Mouse (Mus musculus) ovary, adult 18-20 months (tissue): Measurements from ENCODE around the gene Nfib.
A peak's percentile ranks its signal among the peaks of the same experiment; 100 is the strongest.

Experiments used
- DNase-seq: peaks from one replicate; pipeline ENCODE4 v3.0.0; 2022; ENCODE audit warnings: low spot score, mixed read lengths

Gene Nfib

DNA sequence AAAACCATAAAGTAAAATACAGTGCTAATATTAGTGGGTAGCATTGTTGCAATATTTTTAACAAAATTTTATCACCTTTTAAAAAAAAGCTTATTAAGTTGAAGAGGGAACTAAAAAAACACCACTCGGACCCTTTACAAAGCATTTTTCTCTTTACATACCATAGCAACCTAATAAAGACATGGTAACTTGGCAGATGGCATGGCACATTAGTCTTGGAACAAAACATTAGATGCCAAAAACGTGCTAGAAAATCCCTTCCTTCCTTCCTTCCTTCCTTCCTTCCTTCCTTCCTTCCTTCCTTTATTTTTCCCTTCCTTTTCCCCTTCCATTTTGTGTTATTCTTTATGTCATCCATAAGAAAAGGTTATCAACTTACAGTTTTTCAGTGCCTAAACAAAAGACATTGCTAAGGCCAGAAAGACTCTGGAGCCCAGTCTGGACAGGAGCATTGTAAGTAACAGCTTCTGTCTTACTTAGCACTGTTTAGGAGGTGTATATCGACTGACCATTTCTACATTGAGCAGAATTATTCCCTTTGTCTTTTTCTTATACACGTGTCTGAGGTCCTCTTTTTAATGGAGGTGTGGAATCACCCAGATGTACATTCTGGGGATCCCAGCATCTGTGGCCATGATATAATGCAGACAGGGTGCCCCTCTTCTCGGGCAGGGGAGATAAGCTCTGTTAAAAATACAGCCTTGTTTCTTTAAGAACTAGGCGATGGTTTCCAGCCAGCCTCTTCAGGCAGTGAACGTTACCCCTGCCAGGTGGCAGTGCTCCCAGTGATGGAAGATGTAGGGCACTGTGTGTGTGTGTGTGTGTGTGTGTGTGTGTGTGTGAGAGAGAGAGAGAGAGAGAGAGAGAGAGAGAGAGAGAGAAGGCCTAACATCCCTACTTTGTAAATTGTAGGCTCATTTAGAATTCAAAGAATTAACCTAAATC lies 113.2 kb downstream of the Nfib start:
- DNase-seq = no peak

DNA sequence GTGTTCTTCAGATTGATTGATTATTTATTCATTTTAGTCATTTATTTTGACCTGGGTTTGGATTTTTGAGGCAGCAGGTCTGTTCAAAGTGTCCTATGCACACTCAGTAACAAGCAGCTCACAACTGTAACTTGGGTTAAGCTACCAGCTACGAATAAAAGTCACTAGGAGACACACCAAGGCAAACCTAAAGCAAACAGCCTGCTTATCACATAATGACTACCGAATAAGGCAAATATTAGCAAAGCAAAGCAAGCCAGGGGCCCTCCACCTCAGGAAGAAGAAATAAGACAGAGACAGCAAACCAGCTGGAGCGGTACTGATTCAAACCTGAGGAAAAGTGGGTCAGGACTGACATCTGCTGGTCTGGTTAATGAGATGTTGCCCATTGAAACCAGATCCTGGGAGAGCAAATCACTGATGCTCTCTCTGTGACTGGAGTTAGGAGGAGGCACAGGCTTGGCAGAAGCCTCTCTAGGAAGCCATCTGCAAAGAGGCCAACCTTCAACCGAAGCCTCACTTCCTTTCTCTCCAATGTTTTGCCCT lies 116.1 kb downstream of the Nfib start:
- no peak for DNase-seq

DNA sequence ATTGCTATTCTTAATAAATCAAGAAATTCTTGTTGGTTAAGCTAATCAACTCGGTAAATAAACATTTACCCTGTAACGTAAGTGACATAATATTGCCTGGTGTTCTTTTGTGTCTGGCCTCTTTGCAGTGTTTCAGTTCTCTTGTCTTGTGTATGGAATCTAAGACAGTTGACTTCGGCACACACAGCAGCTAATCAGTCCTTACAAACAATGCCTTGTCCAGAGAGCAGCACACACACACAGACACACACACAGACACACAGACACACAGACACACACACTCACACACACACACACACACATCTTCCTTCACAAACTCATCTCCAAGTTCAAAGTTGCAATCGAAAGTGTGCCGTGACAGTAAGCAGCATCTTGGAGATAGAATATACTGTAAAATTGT lies 116.8 kb downstream of the Nfib start:
- DNase-seq = no peak

DNA sequence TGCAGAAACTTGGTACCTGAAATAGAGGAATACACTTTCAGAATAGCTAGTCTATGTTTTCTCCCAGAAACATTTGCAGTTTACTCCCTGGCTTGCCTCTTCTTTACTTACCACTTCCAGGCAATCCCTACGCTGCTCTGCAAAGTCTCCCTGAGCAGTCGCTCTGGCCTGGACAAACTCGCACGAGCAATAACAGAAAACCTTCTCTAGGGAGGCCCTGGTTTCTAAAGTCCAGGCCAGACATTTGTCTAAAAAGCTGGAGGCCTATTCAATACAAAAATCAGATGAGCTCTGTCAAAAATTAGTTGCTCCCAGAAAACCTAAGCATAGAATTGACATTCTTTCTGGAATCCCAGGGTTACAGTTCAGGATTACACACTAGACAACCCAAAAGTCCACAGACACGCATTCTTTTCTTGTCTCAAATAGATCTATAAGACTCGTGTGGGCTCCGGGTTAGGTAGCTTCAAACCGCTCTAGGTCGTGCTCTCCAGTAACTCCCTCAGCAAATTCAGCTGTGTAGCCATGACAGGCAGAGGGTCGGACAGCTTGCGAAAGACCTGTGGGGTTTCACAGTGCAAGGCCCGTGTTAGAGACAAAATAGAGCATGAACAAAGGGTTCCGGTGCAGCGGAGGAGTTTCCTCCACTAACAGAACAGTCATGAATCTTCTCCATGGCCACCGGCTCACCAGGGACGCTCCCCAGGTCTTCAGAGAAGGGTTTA lies 118.2 kb downstream of the Nfib start:
- no peak for DNase-seq

DNA sequence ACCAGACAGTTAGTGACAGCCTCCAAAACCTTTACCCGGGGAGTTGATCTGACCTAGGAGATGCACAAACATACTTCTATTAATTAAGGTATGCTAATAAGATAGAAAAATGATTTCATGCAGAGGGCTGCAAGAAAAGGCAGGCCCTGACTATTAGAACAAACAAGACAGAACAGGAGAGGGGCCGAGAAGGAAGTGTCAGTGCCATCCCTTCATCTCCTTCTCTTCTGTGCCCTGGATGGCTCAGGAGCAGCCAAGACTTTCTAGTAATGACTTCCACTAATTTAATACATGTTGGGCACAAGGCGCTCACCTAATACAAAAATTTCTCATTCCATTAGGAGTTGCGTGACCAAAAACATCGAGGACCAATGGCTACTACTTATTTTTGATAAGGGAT lies 118.9 kb downstream of the Nfib start:
- no peak for DNase-seq

DNA sequence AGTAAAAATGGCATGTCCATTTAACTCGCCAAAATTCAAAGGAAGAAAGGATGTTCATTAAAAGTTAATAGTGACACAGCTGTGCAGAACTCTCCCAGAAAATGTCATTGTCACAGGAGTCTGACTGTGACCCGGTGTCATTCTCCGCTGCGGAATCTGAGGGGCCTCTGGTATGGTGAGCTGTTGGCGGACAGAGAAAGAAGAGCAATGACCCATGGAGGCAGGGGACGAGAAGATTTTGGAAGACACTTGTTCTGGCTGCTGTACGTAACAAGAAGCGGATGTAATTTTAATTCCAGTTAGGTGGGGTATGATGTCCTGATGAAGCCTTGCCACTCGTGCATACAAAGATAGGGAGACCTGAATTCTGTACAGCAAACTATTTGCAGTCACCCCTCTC lies 120.0 kb downstream of the Nfib start:
- DNase-seq = no peak

DNA sequence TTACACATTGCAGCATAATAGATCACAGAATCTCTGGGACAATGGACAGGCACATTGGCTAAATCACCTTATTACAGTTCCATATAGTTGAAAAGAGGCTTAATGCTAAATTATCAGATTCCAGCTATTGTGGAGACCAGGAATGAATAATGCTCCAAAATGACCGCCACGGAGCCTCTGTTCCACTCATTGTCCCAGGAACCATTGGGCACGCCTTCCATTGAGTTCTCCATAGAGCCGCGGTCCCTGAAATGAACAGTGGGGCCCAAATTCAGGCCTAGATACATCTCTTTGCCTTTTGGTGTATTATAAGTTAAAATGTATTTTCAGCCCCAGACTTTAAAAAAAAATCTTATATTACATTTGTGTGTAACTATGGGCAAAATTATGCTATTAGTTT lies 120.5 kb downstream of the Nfib start:
- DNase-seq = no peak

DNA sequence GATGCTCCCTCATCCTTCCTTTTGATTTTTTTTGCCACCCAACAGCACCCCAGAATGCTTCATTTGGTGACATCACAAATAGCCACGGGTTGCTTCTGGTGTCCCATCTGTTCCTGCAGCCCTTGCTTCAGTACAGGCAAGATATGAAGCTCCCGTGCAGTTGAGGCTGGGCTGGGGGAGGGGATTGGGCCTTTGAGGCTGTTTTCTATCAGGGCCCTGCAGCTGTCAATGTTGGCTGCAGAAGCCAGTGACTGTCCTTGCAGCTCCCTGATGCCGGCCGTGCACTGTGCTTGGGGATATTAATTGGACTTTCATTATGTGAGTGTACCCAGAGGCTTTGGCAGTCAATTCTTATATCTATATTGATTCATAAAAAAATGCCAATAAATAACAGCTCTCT lies 121.0 kb downstream of the Nfib start:
- DNase-seq = no peak

DNA sequence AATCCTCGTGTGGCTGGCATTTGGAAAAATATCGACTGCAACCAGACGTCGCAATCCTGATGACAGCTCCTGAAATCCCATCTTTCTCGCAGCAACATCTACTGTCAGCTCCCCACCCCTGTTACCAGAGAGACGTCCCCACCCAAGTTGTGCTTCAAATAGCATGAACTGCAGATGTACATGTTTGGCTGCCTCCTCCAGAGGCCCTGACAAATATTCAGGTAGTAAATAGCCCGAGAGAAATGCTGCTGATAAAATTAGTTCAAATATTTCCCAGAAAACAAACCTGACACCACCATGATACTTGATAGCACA lies 132.3 kb downstream of the Nfib start:
- DNase-seq = no peak

DNA sequence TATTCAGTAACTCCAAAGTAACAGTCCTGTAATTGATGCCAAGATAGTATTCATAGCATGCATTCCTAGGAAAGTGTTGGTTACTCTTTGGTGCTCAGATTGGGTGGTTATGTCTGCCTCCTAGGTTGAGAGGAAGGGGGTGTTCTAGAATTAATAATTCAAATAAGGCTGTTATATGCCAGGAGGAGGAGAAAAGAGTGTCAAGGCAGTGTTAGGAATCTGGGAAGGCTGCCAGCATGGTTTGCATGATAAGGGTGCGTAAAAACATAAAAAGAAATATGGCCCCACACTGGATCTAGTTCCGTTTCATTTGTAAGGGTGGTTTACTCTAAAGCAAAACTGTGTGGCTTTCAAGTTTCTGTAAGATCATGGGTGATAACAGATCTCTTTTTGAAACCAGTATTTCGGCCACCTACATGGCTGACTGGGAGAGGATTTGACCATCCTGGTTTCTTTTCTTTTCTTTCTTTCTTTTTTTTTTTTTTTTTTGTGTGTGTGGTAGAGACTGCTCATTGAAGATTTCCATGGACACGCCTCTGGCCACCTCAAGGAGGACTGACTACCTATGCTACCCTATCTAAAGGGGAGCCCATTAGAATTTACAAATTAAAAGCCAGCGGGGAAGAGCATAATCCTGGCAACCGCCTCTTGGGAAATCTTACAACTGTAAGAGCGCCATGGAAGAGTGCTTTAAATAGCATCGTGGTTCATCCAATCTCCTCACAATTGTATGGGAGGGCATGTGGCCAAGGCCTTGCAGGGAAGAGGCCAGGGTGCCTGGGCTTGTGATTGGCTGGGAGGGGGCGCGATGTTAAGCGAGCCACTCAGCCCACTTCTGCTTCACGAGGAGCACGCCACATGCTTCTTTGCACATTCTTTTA lies 132.9 kb downstream of the Nfib start:
- DNase-seq = no peak

DNA sequence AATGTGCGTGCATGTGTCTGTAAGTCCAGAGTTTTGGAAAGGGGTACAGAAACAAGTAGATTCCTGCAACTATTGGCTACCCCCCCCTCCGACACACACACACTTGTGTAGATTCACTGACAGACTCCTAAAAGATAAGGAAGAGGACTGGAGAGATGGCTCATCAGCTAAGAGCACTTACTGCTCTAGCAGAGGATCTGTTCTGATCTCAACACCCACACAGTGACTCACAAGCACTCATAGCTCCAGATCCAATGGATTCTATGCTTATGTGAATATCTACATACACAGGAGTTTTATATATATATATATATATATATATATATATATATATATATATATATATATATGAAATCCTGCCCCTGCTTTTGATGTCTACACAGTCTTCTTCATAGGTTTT lies 146.7 kb downstream of the Nfib start:
- no peak for DNase-seq

DNA sequence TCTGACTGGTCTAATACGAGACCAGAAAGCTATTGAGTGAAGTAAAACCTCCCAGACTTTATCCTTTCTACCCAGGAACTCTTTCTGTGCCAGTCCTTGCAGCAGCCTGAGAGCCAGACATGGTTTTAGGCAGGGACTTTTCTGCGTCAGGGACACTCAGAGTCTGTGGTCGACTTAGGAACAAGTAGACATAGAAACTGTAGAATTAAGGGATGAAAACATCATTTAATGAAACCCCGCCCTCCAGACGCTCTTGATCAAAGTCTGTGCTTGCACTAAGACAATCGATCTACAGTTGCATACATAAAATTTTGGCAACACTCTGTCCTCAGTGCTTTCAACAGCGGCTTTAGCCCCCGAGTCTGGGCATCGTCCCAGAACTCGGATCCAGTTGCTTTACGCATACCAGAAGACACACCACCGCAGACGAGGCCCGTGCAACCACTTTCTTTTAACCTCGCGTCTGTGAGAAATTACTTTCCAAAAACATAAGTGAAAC lies 149.8 kb downstream of the Nfib start:
- DNase-seq = no peak

DNA sequence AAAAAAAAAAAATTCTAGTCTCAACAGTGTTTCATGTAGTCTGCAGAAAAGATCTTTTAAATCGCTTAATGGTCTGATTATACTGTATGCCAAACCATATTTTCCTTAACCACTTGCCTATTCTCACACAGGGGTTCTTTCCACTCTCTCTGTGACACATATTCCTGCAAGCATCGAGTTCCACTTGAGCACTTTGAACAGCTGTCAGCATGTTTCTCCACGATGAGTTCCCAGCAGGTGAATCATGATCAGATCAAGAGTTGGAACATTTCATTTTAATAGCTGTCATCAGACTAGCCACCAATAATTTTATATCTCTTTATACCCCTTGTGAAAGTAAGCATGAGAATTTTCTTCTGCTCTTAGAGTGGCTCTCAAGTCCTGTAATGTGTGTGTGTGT lies 151.9 kb downstream of the Nfib start:
- DNase-seq = no peak

DNA sequence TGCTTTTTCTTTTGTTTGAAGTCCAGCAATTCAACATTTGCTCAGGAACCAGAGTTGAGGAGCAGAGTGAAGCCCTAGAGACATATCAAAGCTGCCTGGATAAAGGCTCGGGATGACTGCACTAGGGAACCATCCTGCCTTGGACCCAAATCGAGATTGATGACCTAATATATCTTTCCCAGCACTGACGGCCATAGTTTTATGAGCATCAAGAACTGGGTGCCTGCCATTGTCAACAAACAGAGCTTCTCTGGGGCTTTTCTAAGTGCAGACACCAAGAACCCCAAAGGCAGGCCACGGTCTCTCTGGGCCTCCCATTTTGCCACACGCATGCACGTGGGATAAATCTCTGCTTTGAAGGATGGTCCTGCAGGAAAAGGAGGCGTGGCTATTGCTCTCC lies 153.3 kb downstream of the Nfib start:
- DNase-seq = no peak

DNA sequence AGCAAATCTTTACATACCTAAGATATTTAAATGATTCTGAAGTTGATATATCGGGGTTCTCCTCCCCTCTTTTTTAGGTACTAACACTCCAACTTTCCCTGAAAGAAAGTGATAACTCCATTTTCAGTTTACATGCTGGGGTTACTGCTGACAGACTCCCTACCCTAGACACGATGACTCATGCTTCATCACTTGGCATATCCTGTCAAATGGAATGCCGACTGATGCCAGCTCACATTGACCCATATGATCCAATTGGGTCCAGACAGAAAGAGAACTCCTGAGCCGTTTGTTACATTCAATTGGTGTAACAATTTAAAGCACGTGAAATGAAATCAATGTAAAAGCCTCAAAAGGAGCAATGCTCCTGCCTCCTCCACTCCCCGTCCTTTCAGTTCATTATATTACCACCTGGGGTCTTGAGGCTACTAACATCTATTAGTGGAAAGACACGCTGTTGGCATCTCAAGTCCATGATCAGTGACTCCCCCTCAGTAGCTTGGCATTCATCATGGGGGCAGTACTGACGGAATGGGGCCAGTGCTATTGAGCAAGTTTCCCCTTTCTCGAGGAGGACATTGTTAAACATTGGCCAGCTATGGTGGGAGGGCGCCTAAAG lies 155.7 kb downstream of the Nfib start:
- DNase-seq = no peak

DNA sequence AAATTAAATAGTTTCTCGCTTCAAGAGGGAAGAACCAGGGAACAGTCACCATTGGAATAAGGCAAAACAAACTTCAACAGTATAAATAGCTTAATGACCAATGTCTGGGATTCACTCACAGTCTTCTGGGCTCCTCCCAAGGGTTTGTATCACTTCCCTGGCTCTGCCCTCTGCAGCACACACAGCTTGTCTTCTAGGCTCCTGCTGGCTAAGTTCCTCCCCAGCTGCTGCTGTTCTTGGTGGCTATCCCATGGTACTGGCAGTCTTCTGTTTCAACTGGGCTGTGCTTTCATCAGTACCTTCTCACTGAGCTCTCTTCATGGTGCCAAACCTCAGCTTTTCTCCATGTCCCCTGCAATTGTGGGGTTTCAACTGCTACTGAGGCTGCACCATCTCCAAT lies 157.3 kb downstream of the Nfib start:
- no peak for DNase-seq

DNA sequence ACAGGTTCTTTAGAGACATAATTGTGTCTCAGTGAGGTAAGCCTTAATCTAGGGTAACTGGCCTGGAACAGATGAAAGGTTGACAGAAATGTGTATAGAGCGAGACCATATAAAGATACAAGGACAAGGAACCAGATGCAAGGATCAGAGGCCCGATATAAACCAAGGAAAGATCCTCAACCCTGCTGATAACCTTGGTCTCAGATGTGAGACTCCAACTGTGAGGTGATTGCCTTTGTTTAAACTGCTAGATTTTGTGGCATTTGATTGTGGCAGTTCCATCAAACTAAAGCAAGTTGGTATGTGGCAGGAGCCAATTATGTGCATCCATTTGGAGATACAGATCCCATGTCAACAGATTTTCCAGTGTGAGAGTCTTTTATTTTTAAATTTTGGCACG lies 161.6 kb downstream of the Nfib start:
- DNase-seq = no peak

DNA sequence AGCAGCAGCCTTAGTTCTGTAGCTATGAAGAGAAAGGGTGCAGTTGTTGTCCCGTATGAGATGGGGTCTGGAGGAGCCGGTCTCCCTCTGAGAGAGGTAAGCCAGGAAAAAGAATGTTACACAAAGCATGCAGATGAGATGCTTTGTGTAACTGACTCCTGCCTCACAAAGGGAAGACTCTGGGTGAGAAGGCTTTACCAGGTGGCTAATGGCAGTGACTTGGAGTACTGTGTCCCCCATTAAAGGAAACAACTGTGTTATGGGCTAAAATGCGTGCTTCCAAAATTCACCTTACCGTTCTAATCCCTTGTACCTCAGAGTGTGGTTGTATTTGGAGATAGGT lies 162.2 kb downstream of the Nfib start:
- no peak for DNase-seq

DNA sequence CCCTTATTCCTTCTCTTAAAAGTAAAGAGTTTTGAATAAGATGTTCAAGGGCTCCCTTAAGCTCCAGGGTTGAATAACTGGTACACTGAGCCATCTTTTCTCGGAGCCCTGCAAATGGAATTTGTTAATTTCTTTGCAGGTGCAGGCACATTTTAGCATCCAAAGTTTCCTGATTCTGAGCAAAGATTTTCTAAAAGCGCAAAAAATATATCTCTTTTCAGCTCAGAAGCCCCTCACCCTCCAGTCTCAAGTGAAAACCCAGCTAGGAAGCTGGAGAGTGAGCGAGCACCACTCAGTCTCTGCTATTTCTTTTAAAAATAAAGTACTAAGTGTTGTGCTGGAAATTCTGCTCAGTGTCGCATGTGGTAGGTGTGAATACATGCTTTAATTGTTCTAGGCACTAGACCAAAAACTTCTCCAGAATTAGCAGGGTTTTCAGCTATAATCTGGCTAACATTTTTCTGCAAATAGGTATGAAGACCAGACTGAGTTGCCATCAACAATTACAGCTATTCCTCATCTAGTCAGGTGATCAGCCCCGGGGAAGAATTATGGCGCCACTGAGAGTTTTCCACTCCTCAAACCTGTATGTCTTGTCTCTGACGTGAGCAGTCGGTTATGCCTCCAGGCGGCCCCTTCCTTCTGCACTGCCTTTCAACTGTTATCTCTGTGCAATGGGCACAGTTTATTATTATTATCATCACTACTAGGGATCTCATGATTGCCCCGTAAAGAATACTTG lies 162.7 kb downstream of the Nfib start:
- no peak for DNase-seq

DNA sequence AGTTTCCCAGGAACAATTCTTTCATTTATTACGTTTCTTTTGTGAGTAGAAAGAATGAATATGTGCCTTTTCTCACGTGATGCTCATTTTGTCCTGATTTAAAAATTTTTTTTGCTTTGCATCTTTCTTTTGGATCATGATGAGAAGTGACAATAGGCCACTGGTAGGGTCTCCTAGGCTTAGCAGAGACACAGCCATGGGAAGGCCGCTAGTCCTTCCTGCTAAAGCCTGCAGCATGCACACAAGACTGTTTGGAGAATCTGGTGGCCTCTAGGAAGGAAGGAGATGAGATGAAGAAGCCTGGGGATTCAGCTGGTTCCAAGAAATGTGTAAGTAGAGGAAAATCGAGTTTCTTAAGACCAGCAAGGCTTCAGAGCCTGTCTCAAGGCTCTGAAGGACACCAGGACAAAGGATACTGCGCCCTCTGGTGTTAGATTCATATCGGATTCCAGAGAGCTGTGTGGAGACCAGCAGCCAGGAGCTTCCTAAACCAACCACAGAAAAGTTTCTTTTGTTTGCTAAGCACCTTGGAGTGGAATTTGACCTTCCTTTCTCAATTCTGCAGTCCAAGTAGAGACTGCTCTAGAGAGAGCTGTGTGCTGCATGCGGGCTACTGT lies 163.5 kb downstream of the Nfib start:
- peak; percentile 45 for DNase-seq
